Mouse (Mus musculus): ENCODE measurements around the gene Noto. TPM values are rescaled to one million over a fixed set of nuclear protein-coding genes. Genes with fewer than 3 reads are reported as not detected.

Gene Noto
- not detected in 2 replicates for polyA plus RNA-seq (2014; fragmentation: Nextera tagmentation; extraction: Ambion mirVana)

DNA sequence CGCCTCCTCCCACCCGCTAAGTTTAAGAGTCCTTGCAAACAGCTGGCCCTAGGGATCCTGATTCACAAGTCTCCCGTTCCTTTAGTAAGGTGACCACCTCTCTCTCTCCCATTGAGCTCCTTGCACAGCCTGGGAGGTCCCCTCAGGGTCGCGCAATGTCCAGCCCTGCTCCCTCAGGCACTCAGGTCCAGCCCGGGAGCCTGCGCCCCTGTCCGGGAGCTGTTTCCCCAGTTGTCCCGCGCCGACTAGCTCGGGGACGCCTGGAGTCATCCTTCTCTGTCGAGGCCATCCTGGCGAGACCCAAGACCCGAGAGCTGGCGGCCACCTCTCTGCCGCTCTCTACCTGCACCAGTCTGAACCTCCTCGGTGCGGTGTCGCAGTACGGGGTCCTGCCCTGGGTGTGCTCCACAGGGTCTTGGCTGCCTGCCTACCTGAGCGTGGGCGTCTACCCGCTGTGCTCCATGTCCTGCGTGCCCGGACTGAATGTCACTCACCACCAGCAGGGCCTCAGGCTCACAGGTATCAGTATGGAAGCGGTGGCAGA lies at the start of gene Noto:
TSS of gene Noto (plus strand) at position 51 of the 544 bp plus-strand sequence.
- Histone ChIP-seq H3K4me3 (ENCODE audit: low read depth, low read length) (no peak within 1 kb of the TSS), H3K9ac (replicated peaks; ENCODE audit: low read length) (no peak within 1 kb of the TSS), H3K4me1 (ENCODE audit: control insufficient read depth, insufficient read depth, low read length) (no peaks in the 10 kb centered on the region), H3K9me3 (replicated peaks; ENCODE audit: control insufficient read depth, low read length) (no peaks in the 10 kb centered on the region), H3K27ac (replicated peaks; ENCODE audit: low read depth, low read length) (no peak within 1 kb of the TSS), H3K27me3 (ENCODE audit: control insufficient read depth, insufficient read depth, low read length) (peaks cover 5% of the 10 kb centered on the region; the same call in 1 of the 2 replicates), H3K4me2 (ENCODE audit: low read depth, low read length) (no peak within 1 kb of the TSS), H3K36me3 (replicated peaks; ENCODE audit: control insufficient read depth, insufficient read depth, low read depth, low read length) (no peaks in the 10 kb centered on the region)
- DNase-seq (ENCODE audit: low spot score): no peak
- no peak for ATAC-seq (replicated peaks; ENCODE audit: insufficient number of reproducible peaks, low FRiP score, low TSS enrichment, low read depth)
- WGBS: 9% methylated on average over 28 of the region's 28 CpGs

- Histone ChIP-seq H3K27ac (replicated peaks; ENCODE audit: low read depth, low read length) (no peak within 1 kb of the TSS), H3K4me1 (ENCODE audit: control insufficient read depth, insufficient read depth, low read length) (no peaks in the 10 kb centered on the region), H3K36me3 (replicated peaks; ENCODE audit: control insufficient read depth, insufficient read depth, low read depth, low read length) (no peaks in the 10 kb centered on the region), H3K9me3 (replicated peaks; ENCODE audit: control insufficient read depth, low read length) (no peaks in the 10 kb centered on the region), H3K27me3 (ENCODE audit: control insufficient read depth, insufficient read depth, low read length) (no peaks in the 10 kb centered on the region), H3K4me2 (ENCODE audit: low read depth, low read length) (peak within 1 kb of the TSS; percentile 96), H3K9ac (replicated peaks; ENCODE audit: low read length) (peak within 1 kb of the TSS; percentile 63), H3K4me3 (ENCODE audit: low read depth, low read length) (peak within 1 kb of the TSS; percentile 70)
- DNase-seq (ENCODE audit: low spot score): peak; percentile 34
- 0 out of 2 replicates have a peak, but pooled peaks have one; percentile 7 for ATAC-seq (replicated peaks; ENCODE audit: insufficient number of reproducible peaks, low FRiP score, low TSS enrichment, low read depth)
- 3% methylated on average over 77 of the region's 80 CpGs for WGBS
Observed at GRCm38 (mm10) chr6:85373951-85374733, 49.5 kb upstream of the Noto start, which contains the start of gene Rab11fip5. Gene Rab11fip5 (minus strand): TSS chr6:85374634.

DNA sequence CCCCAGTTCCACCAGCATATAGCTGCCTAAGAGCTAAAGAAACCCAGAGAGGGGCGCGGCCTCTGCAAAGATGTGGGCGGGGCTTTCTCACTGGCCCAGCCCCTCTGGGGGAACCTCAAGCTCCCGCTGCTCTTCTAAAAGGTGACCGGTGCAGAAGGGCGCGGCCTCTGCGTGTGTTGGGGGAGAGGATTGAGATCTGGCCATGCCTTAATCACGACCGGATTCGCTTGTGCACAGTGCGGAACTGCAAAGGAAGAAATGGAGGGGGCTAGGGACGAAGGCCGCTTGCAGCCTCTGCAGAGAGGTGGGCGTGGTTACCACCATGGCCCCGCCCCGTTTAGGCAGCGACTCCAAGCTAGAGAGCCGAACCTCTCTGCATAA lies 49.0 kb upstream of the Noto start:
- no peaks in the 10 kb centered on the region for H3K36me3 ChIP-seq (replicated peaks; ENCODE audit: control insufficient read depth, insufficient read depth, low read depth, low read length)
- ATAC-seq (replicated peaks; ENCODE audit: insufficient number of reproducible peaks, low FRiP score, low TSS enrichment, low read depth) (peak; percentile 95), DNase-seq (ENCODE audit: low spot score) (peak; percentile 99)
- H3K9me3 ChIP-seq (replicated peaks; ENCODE audit: control insufficient read depth, low read length): no peaks in the 10 kb centered on the region
- peak overlapping the region; percentile 70 for H3K4me3 ChIP-seq (ENCODE audit: low read depth, low read length)
- 0% methylated on average over 19 of the region's 19 CpGs for WGBS
- H3K9ac ChIP-seq (replicated peaks; ENCODE audit: low read length): peak overlapping the region; percentile 23; the same call in 1 of the 2 replicates
- no peaks in the 10 kb centered on the region for H3K27me3 ChIP-seq (ENCODE audit: control insufficient read depth, insufficient read depth, low read length)
- H3K27ac ChIP-seq (replicated peaks; ENCODE audit: low read depth, low read length): no peak overlapping the region
- no peaks in the 10 kb centered on the region for H3K4me1 ChIP-seq (ENCODE audit: control insufficient read depth, insufficient read depth, low read length)
- peak overlapping the region; percentile 96 for H3K4me2 ChIP-seq (ENCODE audit: low read depth, low read length)

DNA sequence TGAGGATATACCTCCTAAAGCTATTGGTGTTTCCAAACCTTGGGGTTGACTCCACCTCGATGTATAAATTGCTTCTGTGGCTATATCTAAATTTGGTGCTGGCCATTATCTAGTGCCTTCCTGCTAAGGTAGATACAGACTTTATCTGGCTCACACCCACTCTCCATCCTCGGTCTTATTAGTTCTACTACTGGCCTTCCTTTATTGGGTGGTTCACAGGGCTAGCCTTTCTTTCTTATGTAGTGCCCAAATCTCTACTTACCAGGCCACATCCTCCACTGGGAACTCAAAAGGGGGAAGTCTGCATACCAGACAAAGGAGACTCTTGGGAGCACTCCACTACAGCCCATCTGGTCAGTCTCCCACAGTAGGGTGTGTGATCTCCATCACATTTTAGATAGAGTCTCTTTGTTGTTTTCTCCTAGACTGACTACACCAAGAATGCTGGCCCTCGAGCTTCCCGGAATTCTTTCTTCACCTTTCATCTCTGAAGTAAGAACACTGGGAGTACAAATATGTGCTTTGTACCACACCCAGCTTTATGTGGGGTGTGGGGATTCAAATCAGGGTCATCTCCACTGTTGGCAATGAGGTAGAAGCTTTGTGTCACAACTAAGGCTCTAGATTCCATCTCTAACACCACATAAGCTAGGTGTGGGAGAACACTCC lies 46.5 kb upstream of the Noto start:
- Histone ChIP-seq H3K36me3 (replicated peaks; ENCODE audit: control insufficient read depth, insufficient read depth, low read depth, low read length) (no peaks in the 10 kb centered on the region), H3K4me2 (ENCODE audit: low read depth, low read length) (no peak overlapping the region), H3K27ac (replicated peaks; ENCODE audit: low read depth, low read length) (no peak overlapping the region), H3K4me1 (ENCODE audit: control insufficient read depth, insufficient read depth, low read length) (no peaks in the 10 kb centered on the region), H3K27me3 (ENCODE audit: control insufficient read depth, insufficient read depth, low read length) (no peaks in the 10 kb centered on the region), H3K9ac (replicated peaks; ENCODE audit: low read length) (no peak overlapping the region), H3K9me3 (replicated peaks; ENCODE audit: control insufficient read depth, low read length) (no peaks in the 10 kb centered on the region), H3K4me3 (ENCODE audit: low read depth, low read length) (no peak overlapping the region)
- ATAC-seq (replicated peaks; ENCODE audit: insufficient number of reproducible peaks, low FRiP score, low TSS enrichment, low read depth): no peak
- WGBS: 70% methylated on average over 4 of the region's 4 CpGs
- no peak for DNase-seq (ENCODE audit: low spot score)

- no peak overlapping the region for H3K4me2 ChIP-seq (ENCODE audit: low read depth, low read length)
- no peak for ATAC-seq (replicated peaks; ENCODE audit: insufficient number of reproducible peaks, low FRiP score, low TSS enrichment, low read depth)
- no peak overlapping the region for H3K4me3 ChIP-seq (ENCODE audit: low read depth, low read length)
- H3K27ac ChIP-seq (replicated peaks; ENCODE audit: low read depth, low read length): no peak overlapping the region
- H3K9ac ChIP-seq (replicated peaks; ENCODE audit: low read length): no peak overlapping the region
- no peaks in the 10 kb centered on the region for H3K36me3 ChIP-seq (replicated peaks; ENCODE audit: control insufficient read depth, insufficient read depth, low read depth, low read length)
- H3K27me3 ChIP-seq (ENCODE audit: control insufficient read depth, insufficient read depth, low read length): no peaks in the 10 kb centered on the region
- WGBS: 51% methylated on average over 5 of the region's 5 CpGs
- H3K9me3 ChIP-seq (replicated peaks; ENCODE audit: control insufficient read depth, low read length): no peaks in the 10 kb centered on the region
- H3K4me1 ChIP-seq (ENCODE audit: control insufficient read depth, insufficient read depth, low read length): no peaks in the 10 kb centered on the region
- no peak for DNase-seq (ENCODE audit: low spot score)
Observed at GRCm38 (mm10) chr6:85377876-85378275, 45.8 kb upstream of the Noto start.

GRCm38 (mm10) chr6:85378629-85379028 lies 45.1 kb upstream of the Noto start:
- H3K4me1 ChIP-seq (ENCODE audit: control insufficient read depth, insufficient read depth, low read length): no peaks in the 10 kb centered on the region
- ATAC-seq (replicated peaks; ENCODE audit: insufficient number of reproducible peaks, low FRiP score, low TSS enrichment, low read depth): no peak
- no peak for DNase-seq (ENCODE audit: low spot score)
- no peak overlapping the region for H3K4me2 ChIP-seq (ENCODE audit: low read depth, low read length)
- H3K36me3 ChIP-seq (replicated peaks; ENCODE audit: control insufficient read depth, insufficient read depth, low read depth, low read length): no peaks in the 10 kb centered on the region
- H3K27me3 ChIP-seq (ENCODE audit: control insufficient read depth, insufficient read depth, low read length): no peaks in the 10 kb centered on the region
- WGBS: 49% methylated on average over 8 of the region's 8 CpGs
- no peak overlapping the region for H3K27ac ChIP-seq (replicated peaks; ENCODE audit: low read depth, low read length)
- no peak overlapping the region for H3K9ac ChIP-seq (replicated peaks; ENCODE audit: low read length)
- H3K4me3 ChIP-seq (ENCODE audit: low read depth, low read length): no peak overlapping the region
- no peaks in the 10 kb centered on the region for H3K9me3 ChIP-seq (replicated peaks; ENCODE audit: control insufficient read depth, low read length)

DNA sequence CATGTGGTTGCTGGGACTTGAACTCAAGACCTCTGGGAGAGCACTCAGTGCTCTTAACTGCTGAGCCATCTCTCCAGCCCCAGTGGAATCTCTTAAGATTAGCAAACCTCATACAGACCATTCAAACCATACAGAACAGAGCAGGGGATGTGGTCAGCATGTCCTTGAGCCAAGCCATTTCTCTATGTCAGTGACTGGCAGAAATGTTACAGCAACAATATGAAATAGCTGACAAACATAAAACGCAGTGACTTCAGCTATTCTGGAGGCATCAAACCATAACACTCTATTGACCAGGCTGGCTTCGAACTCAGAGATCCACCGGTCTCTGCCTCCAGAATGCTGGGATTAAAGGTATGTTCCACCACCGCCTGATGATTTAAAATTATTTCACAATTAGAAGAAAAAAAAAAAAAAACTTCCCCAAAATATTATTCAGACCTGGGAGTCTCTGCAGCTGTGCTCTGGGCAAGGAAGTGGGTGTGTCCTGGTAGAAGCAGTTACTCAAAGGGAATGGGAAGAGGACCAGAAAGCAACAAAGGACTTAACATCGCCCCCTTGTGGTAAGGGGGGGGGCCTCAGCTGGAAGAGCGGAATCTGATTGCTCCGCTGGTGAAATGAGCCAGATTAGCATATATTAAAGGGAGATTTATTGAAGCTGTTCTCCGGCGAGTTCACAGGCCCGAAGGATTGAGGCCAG lies 43.3 kb upstream of the Noto start:
- Histone ChIP-seq H3K9me3 (replicated peaks; ENCODE audit: control insufficient read depth, low read length) (no peaks in the 10 kb centered on the region), H3K27ac (replicated peaks; ENCODE audit: low read depth, low read length) (no peak overlapping the region), H3K9ac (replicated peaks; ENCODE audit: low read length) (peak overlapping the region; percentile 41), H3K4me2 (ENCODE audit: low read depth, low read length) (0 out of 2 replicates have a peak overlapping the region, but pooled peaks have one; percentile 13), H3K4me1 (ENCODE audit: control insufficient read depth, insufficient read depth, low read length) (no peaks in the 10 kb centered on the region), H3K4me3 (ENCODE audit: low read depth, low read length) (no peak overlapping the region), H3K36me3 (replicated peaks; ENCODE audit: control insufficient read depth, insufficient read depth, low read depth, low read length) (no peaks in the 10 kb centered on the region), H3K27me3 (ENCODE audit: control insufficient read depth, insufficient read depth, low read length) (no peaks in the 10 kb centered on the region)
- peak; percentile 90 for DNase-seq (ENCODE audit: low spot score)
- WGBS: 31% methylated on average over 10 of the region's 10 CpGs
- ATAC-seq (replicated peaks; ENCODE audit: insufficient number of reproducible peaks, low FRiP score, low TSS enrichment, low read depth): no peak

Measured in embryonic facial prominence, embryonic 11.5 days (tissue).